23 mouse cellular contexts compared by ENCODE assay signal in the genomic region with DNA sequence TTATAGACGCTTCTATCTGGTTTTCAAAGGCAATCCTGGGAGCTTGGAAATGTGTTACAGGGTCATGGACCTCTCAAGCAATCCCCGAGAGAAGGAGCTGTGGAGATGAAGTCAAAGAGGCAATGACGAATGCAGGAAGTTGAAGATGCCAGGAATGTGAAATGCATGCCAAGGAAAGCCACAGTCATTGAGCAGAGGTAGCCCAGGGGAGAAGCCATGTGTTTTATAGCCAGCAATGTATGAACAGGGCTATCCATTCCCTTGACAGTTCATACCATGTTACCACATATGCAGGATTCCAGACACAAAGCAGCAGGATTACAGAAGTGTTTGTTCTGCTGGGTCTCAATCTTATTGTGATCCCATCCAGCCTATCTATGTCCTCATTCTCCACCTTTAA.
DNase-seq lines count a peak whose midpoint lies in the region; ATAC-seq and TF ChIP-seq lines count a peak whose summit lies in the region.
"Had no signal": no experiment of that assay in that cellular context is flagged by ENCODE, and none has a peak within 500 bp of the region (broad histone marks: within the 10 kb centered on the region; RNA-seq: fewer than 3 reads in every experiment).

No protein-coding gene starts in this region.

- TF ChIP-seq POLR2A in testis, adult 2 months (IDR thresholded peaks at IDR 0.05; ENCODE audit: control insufficient read depth, low read depth, low read length): no peak

- H3K9me3 ChIP-seq in heart, postnatal 0 days (replicated peaks; ENCODE audit: control insufficient read depth, low read length): no peaks in the 10 kb centered on the region
- no peaks in the 10 kb centered on the region for H3K9me3 ChIP-seq in heart, embryonic 10.5 days
- H3K9me3 ChIP-seq in embryonic facial prominence, embryonic 14.5 days (ENCODE audit: control insufficient read depth, low read length): no peaks in the 10 kb centered on the region
- H3K9me3 ChIP-seq: forebrain, embryonic 13.5 days; heart, embryonic 12.5 days; midbrain, embryonic 10.5 days; stomach, embryonic 15.5 days had no signal

- H3K4me2 ChIP-seq in heart, postnatal 0 days (ENCODE audit: low read depth, low read length): no peak overlapping the region
- H3K4me2 ChIP-seq in embryonic facial prominence, embryonic 14.5 days (ENCODE audit: low read depth, low read length): no peak overlapping the region
- H3K4me2 ChIP-seq: forebrain, embryonic 13.5 days; heart, embryonic 12.5 days; liver, embryonic 11.5 days; stomach, embryonic 15.5 days had no signal

- no peak overlapping the region for H3K27ac ChIP-seq in heart, postnatal 0 days (ENCODE audit: low read depth)
- H3K27ac ChIP-seq in heart, embryonic 10.5 days: no peak overlapping the region
- no peak overlapping the region for H3K27ac ChIP-seq in testis, adult 2 months (ENCODE audit: control insufficient read depth, insufficient read depth, low read depth, low read length)
- no peak overlapping the region; the same call in 1 of the 2 replicates for H3K27ac ChIP-seq in embryonic facial prominence, embryonic 14.5 days (replicated peaks; ENCODE audit: low read depth, low read length)
- H3K27ac ChIP-seq: forebrain, embryonic 13.5 days; midbrain, embryonic 10.5 days; stomach, embryonic 15.5 days had no signal

- no peak for TF ChIP-seq EP300 in heart, postnatal 0 days (IDR thresholded peaks at IDR 0.05; ENCODE audit: low read depth)

- no peak overlapping the region for H3K4me3 ChIP-seq in heart, postnatal 0 days (ENCODE audit: low read depth, low read length)
- H3K4me3 ChIP-seq in heart, embryonic 10.5 days: no peak overlapping the region
- peak overlapping the region; percentile 49 for H3K4me3 ChIP-seq in testis, adult 2 months (ENCODE audit: control insufficient read depth, low read depth, low read length)
- no peak overlapping the region for H3K4me3 ChIP-seq in embryonic facial prominence, embryonic 14.5 days (ENCODE audit: low read depth, low read length)
- H3K4me3 ChIP-seq: forebrain, embryonic 13.5 days; heart, embryonic 12.5 days; midbrain, embryonic 10.5 days; stomach, embryonic 15.5 days had no signal

- no peaks in the 10 kb centered on the region for H3K36me3 ChIP-seq in heart, postnatal 0 days (replicated peaks; ENCODE audit: control insufficient read depth, insufficient read depth, low read length)
- no peaks in the 10 kb centered on the region for H3K36me3 ChIP-seq in heart, embryonic 10.5 days
- no peaks in the 10 kb centered on the region for H3K36me3 ChIP-seq in testis, adult 2 months (ENCODE audit: control insufficient read depth, insufficient read depth, low read length)
- no peaks in the 10 kb centered on the region for H3K36me3 ChIP-seq in embryonic facial prominence, embryonic 14.5 days (ENCODE audit: control insufficient read depth, insufficient read depth, low read length)
- H3K36me3 ChIP-seq: heart, embryonic 12.5 days; midbrain, embryonic 10.5 days; stomach, embryonic 15.5 days had no signal

- no peaks in the 10 kb centered on the region for H3K4me1 ChIP-seq in heart, postnatal 0 days (ENCODE audit: control insufficient read depth, insufficient read depth)
- no peaks in the 10 kb centered on the region for H3K4me1 ChIP-seq in heart, embryonic 10.5 days
- H3K4me1 ChIP-seq in testis, adult 2 months (ENCODE audit: control insufficient read depth, insufficient read depth, low read length): no peaks in the 10 kb centered on the region
- peaks cover 5% of the 10 kb centered on the region for H3K4me1 ChIP-seq in embryonic facial prominence, embryonic 14.5 days (ENCODE audit: control insufficient read depth, insufficient read depth, low read length)
- H3K4me1 ChIP-seq: forebrain, embryonic 13.5 days; heart, embryonic 12.5 days; midbrain, embryonic 10.5 days; stomach, embryonic 15.5 days had no signal

- 31% methylated on average over 3 of the region's 3 CpGs for WGBS in heart, postnatal 0 days
- WGBS in heart, embryonic 10.5 days: 56% methylated on average over 3 of the region's 3 CpGs
- 29% methylated on average over 3 of the region's 3 CpGs for WGBS in embryonic facial prominence, embryonic 14.5 days

- DNase-seq in heart, postnatal 0 days (ENCODE audit: low spot score): peak; percentile 6
- no peak for DNase-seq in heart, embryonic 10.5 days (ENCODE audit: low spot score)
- no peak for DNase-seq in testis, postnatal 10 days (ENCODE audit: low spot score)
- peak; percentile 77 for DNase-seq in embryonic facial prominence, embryonic 14.5 days (ENCODE audit: low spot score)
- no peak for DNase-seq in gastrocnemius, postnatal 4 days (ENCODE audit: low spot score in 2 of 2)
- DNase-seq in urinary bladder, postnatal 36 days (ENCODE audit: low spot score in 2 of 2): no peak
- DNase-seq: adrenal gland, adult 2 months; cerebellum, adult 8-10 months; gastrocnemius, postnatal 14 days; layer of hippocampus, postnatal 36 days; left cerebral cortex, postnatal 4 days; lung, adult 2 months; lung, postnatal 4 days; retina, postnatal 1 day had no signal

- ATAC-seq in heart, postnatal 0 days (ENCODE audit: insufficient read depth, low read depth): peak; percentile 39; the same call in 1 of the 2 replicates
- peak; percentile 65; the same call in 1 of the 2 replicates for ATAC-seq in embryonic facial prominence, embryonic 14.5 days (ENCODE audit: low read depth)
- ATAC-seq in activated CD4-positive, CD25-positive, alpha-beta regulatory T cell, adult 4 months: no peak
- ATAC-seq: forebrain, embryonic 13.5 days; hindbrain, embryonic 16.5 days; intestine, embryonic 16.5 days had no signal

- H3K27me3 ChIP-seq in heart, postnatal 0 days (ENCODE audit: control insufficient read depth, insufficient read depth, low read length): no peaks in the 10 kb centered on the region
- no peaks in the 10 kb centered on the region for H3K27me3 ChIP-seq in heart, embryonic 10.5 days (ENCODE audit: insufficient read depth, poor library complexity, severe bottlenecking)
- no peaks in the 10 kb centered on the region for H3K27me3 ChIP-seq in testis, adult 2 months (ENCODE audit: control insufficient read depth, insufficient read depth, low read length)
- H3K27me3 ChIP-seq in embryonic facial prominence, embryonic 14.5 days (replicated peaks; ENCODE audit: control insufficient read depth, insufficient read depth, low read length): no peaks in the 10 kb centered on the region
- H3K27me3 ChIP-seq: forebrain, embryonic 13.5 days; stomach, embryonic 15.5 days had no signal

- H3K9ac ChIP-seq in heart, postnatal 0 days (replicated peaks; ENCODE audit: low read depth, low read length): no peak overlapping the region
- H3K9ac ChIP-seq in embryonic facial prominence, embryonic 14.5 days (ENCODE audit: low read depth, low read length): no peak overlapping the region
- H3K9ac ChIP-seq: forebrain, embryonic 13.5 days; heart, embryonic 12.5 days; stomach, embryonic 15.5 days had no signal

- TF ChIP-seq CTCF in heart, postnatal 0 days (IDR thresholded peaks at IDR 0.05; ENCODE audit: low read depth): no peak
- TF ChIP-seq CTCF in testis, adult 2 months (IDR thresholded peaks at IDR 0.05; ENCODE audit: control insufficient read depth, insufficient read depth, insufficient replicate concordance, low read depth, low read length): no peak

Comparison
In these comparisons a context has a peak if more than half of its experiments do, and no peak if none do; other contexts are left out.
1. DNase-seq: peak in heart, postnatal 0 days (single experiment) and embryonic facial prominence, embryonic 14.5 days (single experiment); none in heart, embryonic 10.5 days (single experiment), testis, postnatal 10 days (single experiment), gastrocnemius, postnatal 4 days (0 of 2) and urinary bladder, postnatal 36 days (0 of 2).